Mouse (Mus musculus) embryonic facial prominence, embryonic 15.5 days (tissue): ENCODE measurements at regions not wholly inside any gene's neighbourhood (a gene's known extent, or its start where the extent isn't known, plus 50 kb on each side); places are given as distances from the start of the nearest gene placed in this dataset.

ENCODE experiments used
- ATAC-seq: fragments of 200-750 bp; cut with Nextera tagmentation; 2 replicates; pipeline ENCODE4 v1.8.0; 2017; ENCODE audit warnings: low read depth, moderate TSS enrichment; ENCODE audit not compliant: insufficient number of reproducible peaks, low FRiP score, low TSS enrichment
- H3K27ac ChIP-seq: fragments of 300-500 bp; sonication (generic); replicated peaks from 2 replicates; pipeline ENCODE4 v1.5.1; 2015; ENCODE audit warnings: mild to moderate bottlenecking, inconsistent platforms
- H3K27me3 ChIP-seq: fragments of 300-500 bp; sonication (generic); 2 replicates; pipeline ENCODE4 v1.6.1; 2015; ENCODE audit warnings: inconsistent platforms
- H3K36me3 ChIP-seq: fragments of 300-500 bp; sonication (generic); 2 replicates; pipeline ENCODE4 v1.6.1; 2015; ENCODE audit warnings: mild to moderate bottlenecking, inconsistent platforms
- H3K4me1 ChIP-seq: fragments of 300-500 bp; sonication (generic); 2 replicates; pipeline ENCODE4 v1.6.1; 2015; ENCODE audit warnings: inconsistent platforms
- H3K4me2 ChIP-seq: fragments of 300-500 bp; sonication (generic); replicated peaks from 2 replicates; pipeline ENCODE4 v1.6.1; 2015; ENCODE audit warnings: mild to moderate bottlenecking, inconsistent platforms
- H3K4me3 ChIP-seq: fragments of 300-500 bp; sonication (generic); replicated peaks from 2 replicates; pipeline ENCODE4 v1.5.1; 2015; ENCODE audit warnings: mild to moderate bottlenecking, inconsistent platforms
- H3K9ac ChIP-seq: fragments of 300-500 bp; sonication (generic); 2 replicates; pipeline ENCODE4 v1.6.1; 2015; ENCODE audit warnings: inconsistent platforms
- H3K9me3 ChIP-seq: fragments of 300-500 bp; sonication (generic); replicated peaks from 2 replicates; pipeline ENCODE4 v1.6.1; 2016; ENCODE audit warnings: inconsistent platforms
- WGBS: fragments of 180-500 bp; shearing (Covaris S2); methylation state at CpG from one replicate; pipeline ENCODE4 v1.1.7; 2015; 5-methylcytosine and 5-hydroxymethylcytosine counted together

- H3K4me3 ChIP-seq, result no peak overlapping the region
- no peak overlapping the region for H3K4me2 ChIP-seq
- H3K27ac ChIP-seq, result no peak overlapping the region
- 66% methylated on average over 5 of the region's 5 CpGs for WGBS
- H3K9ac ChIP-seq, result no peak overlapping the region
- ATAC-seq, result no peak
- H3K4me1 ChIP-seq, result no peaks in the 10 kb centered on the region
- no peaks in the 10 kb centered on the region for H3K9me3 ChIP-seq
- H3K27me3 ChIP-seq, result no peaks in the 10 kb centered on the region
- H3K36me3 ChIP-seq, result no peaks in the 10 kb centered on the region
Measured at GRCm38 (mm10) chr1:159150351-159150750, 81.8 kb upstream of the Cop1 start.

GRCm38 (mm10) chr1:159156428-159156827 lies 75.7 kb upstream of the Cop1 start:
- Histone ChIP-seq H3K4me3 (no peak overlapping the region), H3K27ac (no peak overlapping the region), H3K9ac (no peak overlapping the region), H3K4me2 (no peak overlapping the region), H3K36me3 (no peaks in the 10 kb centered on the region), H3K27me3 (no peaks in the 10 kb centered on the region), H3K9me3 (no peaks in the 10 kb centered on the region), H3K4me1 (no peaks in the 10 kb centered on the region)
- WGBS, result 61% methylated on average over 3 of the region's 3 CpGs
- ATAC-seq, result no peak

DNA sequence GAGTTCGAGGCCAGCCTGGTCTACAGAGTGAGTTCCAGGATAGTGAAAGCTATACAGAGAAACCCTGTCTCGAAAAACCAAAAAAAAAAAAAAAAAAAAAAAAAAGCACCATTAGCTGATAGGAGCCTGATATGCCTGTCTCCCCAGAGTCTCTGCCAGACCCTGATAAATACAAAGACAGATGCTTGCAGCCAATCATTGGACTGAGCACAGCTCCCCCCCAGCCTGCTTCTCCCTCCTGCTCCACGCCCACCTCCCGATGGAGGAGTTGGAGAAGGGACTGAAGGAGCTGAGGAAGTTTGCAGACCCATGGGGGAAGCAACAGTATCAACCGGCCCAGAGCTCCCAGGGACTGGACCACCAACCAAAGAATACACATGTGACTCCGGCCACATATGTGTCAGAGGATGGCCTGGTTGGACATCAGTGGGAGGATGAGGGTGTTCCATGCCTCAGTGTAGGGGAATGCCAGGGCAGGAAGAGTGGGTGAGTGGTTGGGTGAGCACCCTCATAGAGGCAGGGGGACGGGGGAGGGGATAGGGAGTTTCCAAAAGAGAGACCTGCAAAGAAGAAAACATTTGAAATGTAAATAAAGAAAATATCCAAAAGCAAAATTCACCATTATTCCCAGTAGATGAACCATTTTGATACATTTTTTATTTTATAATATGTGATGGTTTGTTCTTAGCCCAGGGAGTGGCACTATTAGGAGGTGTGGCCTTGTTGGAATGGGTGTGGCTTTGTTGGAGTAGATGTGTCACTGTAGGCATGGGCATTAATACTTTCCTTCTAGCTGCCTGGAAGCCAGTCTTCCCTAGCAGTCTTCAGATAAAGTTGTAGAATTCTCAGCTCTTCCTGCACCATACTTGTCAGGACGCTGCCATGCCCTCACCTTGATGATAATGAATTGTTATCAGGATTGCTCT lies 71.8 kb upstream of the Cop1 start:
- peak; percentile 54; the same call in 1 of the 2 replicates for ATAC-seq
- H3K4me2 ChIP-seq, result no peak overlapping the region

DNA sequence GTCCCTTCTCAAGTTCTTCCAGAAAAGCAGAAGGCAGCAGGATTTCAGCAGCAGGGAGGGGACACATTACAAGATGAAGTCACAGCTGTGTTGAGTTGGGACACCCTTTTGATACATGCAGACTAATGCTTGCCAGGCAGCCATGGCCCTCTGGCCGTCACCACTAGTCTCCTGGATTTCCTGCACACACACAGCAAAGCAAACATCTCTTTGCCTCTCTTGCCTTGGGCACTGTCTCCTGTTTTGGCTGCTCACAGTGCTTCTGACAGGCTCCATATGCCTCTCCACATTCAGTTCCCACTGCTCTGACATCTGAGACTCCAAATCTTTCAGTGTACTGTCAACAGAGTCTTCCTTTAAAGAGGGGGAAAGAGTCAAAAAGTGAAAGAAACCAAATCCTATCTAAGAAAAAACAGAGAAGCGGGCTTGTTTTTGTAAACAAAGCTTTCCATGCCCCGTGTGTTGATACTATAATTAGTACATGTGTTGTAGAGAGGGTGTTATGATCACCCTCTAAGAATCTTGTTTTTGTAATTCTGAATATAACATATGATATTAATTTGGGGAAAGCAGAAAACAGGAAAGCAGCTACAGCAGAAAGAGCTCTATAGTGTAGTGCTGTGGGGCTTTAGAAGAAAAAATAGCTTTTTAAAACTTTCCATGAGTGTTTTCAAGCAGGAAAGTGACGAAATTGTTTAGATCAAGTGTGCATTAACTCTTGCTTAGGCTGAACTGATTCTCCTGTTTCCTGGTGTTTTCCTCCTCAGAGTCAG lies 68.8 kb upstream of the Cop1 start:
- Histone ChIP-seq H3K9ac (no peak overlapping the region), H3K4me1 (peaks cover 11% of the 10 kb centered on the region), H3K36me3 (no peaks in the 10 kb centered on the region), H3K4me3 (no peak overlapping the region), H3K4me2 (0 out of 2 replicates have a peak overlapping the region, but pooled peaks have one; percentile 7), H3K27ac (peak overlapping the region; percentile 81), H3K27me3 (no peaks in the 10 kb centered on the region), H3K9me3 (no peaks in the 10 kb centered on the region)
- ATAC-seq, result peak; percentile 74
- 7% methylated on average over 4 of the region's 4 CpGs for WGBS

More for the DNA sequence above, 71.8 kb upstream of the Cop1 start:
- Histone ChIP-seq H3K36me3 (no peaks in the 10 kb centered on the region), H3K9me3 (no peaks in the 10 kb centered on the region), H3K27me3 (no peaks in the 10 kb centered on the region), H3K4me3 (no peak overlapping the region), H3K4me1 (peaks cover 11% of the 10 kb centered on the region), H3K27ac (no peak overlapping the region), H3K9ac (no peak overlapping the region)
- WGBS, result 86% methylated on average over 8 of the region's 8 CpGs

DNA sequence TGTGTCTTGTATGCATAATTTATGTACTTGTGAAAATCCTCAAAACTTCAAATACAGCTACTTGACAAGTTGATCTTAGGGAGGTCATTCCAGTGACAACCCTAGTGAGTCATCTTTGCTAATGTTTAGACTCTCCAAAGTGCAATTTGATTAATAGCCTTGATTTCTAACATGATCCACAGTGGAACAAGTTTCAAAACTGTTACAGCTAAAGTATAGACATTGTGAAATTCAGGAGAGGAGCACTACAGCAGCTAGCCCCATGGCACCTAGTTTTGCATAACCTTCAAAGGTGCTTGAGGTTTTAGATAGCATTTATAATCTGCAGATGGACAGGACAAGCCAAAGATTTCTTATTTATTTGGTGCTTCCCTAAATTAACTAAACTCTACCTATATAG lies 50.1 kb upstream of the Cop1 start:
- H3K4me3 ChIP-seq, result no peak overlapping the region
- H3K36me3 ChIP-seq, result no peaks in the 10 kb centered on the region
- H3K9me3 ChIP-seq, result no peaks in the 10 kb centered on the region
- H3K4me2 ChIP-seq, result no peak overlapping the region
- no peak overlapping the region for H3K27ac ChIP-seq
- H3K9ac ChIP-seq, result no peak overlapping the region
- no peak for ATAC-seq
- H3K27me3 ChIP-seq, result no peaks in the 10 kb centered on the region
- H3K4me1 ChIP-seq, result no peaks in the 10 kb centered on the region
